Mouse (Mus musculus) CH12.LX (cell line): ENCODE data around the gene Ric8a. TPM values are rescaled to one million over a fixed set of nuclear protein-coding genes. Genes with fewer than 3 reads are reported as not detected.

Experiments
- DNase-seq: peaks from one replicate; pipeline ENCODE4 v3.0.0-alpha.2; 2013; ENCODE audit errors: extremely low read depth
- H3K27ac ChIP-seq: 2 replicates; pipeline ENCODE4 v1.5.1; 2012; ENCODE audit warnings: low read depth, mild to moderate bottlenecking, control low read depth, moderate library complexity; ENCODE audit not compliant: insufficient read depth
- H3K27me3 ChIP-seq: replicated peaks from 2 replicates; pipeline ENCODE3; 2012; ENCODE audit warnings: inconsistent platforms
- H3K36me3 ChIP-seq, 2 experiments: replicated peaks in 1 of 2; 2 replicates each; pipeline versions ENCODE3 to v1.6.1; 2012; ENCODE audit warnings: inconsistent platforms in 1 of 2, low read length in 1 of 2, mild to moderate bottlenecking in 1 of 2, mixed read lengths in 1 of 2, moderate library complexity in 1 of 2; ENCODE audit not compliant: control insufficient read depth in 1 of 2, insufficient read depth in 1 of 2
- H3K4me1 ChIP-seq, 2 experiments: 2 replicates each; pipeline ENCODE4 v1.6.1; 2012; ENCODE audit warnings: inconsistent platforms in 1 of 2, moderate library complexity in 1 of 2; ENCODE audit not compliant: insufficient read depth in 2 of 2, control insufficient read depth in 1 of 2
- H3K4me2 ChIP-seq: 2 replicates; pipeline ENCODE4 v1.6.1; 2012; ENCODE audit warnings: low read depth, mild to moderate bottlenecking, control low read depth; ENCODE audit not compliant: poor library complexity, insufficient read depth, severe bottlenecking
- H3K4me3 ChIP-seq, 3 experiments: fragments of 150-350 bp in 1 of 3; sonication (generic) in 1 of 3; replicated peaks in 1 of 3; 2 replicates each; pipeline versions ENCODE3 to v1.5.1; 2011 to 2012; ENCODE audit warnings: low read depth in 2 of 3, low read length in 2 of 3, mild to moderate bottlenecking in 2 of 3, moderate library complexity in 2 of 3, control low read depth in 1 of 3, improper control_type of control experiment in 1 of 3, inconsistent platforms in 1 of 3, mixed read lengths in 1 of 3; ENCODE audit not compliant: poor library complexity in 1 of 3
- H3K79me2 ChIP-seq: replicated peaks from 2 replicates; pipeline ENCODE4 v1.6.1; 2012; ENCODE audit warnings: mild to moderate bottlenecking, moderate library complexity; ENCODE audit not compliant: control insufficient read depth, poor library complexity, insufficient read depth, severe bottlenecking; ENCODE audit errors: extremely low read depth
- H3K9ac ChIP-seq: 2 replicates; pipeline ENCODE4 v1.6.1; 2012; ENCODE audit warnings: low read depth, mild to moderate bottlenecking, control low read depth, moderate library complexity; ENCODE audit not compliant: insufficient read depth
- H3K9me3 ChIP-seq: replicated peaks from 2 replicates; pipeline ENCODE3; 2012; ENCODE audit warnings: low read length, inconsistent platforms, mixed read lengths
- ELF1 ChIP-seq: IDR thresholded peaks from 2 replicates; pipeline ENCODE4 v1.6.1; 2014; ENCODE audit warnings: low read depth, mild to moderate bottlenecking, inconsistent platforms, low read length, improper control_type of control experiment
- GABPA ChIP-seq: IDR thresholded peaks from 2 replicates; pipeline ENCODE4 v1.6.1; 2012; ENCODE audit warnings: low read depth, low read length, improper control_type of control experiment, inconsistent platforms; ENCODE audit not compliant: insufficient replicate concordance
- IRF4 ChIP-seq: IDR thresholded peaks from 2 replicates; pipeline ENCODE4 v1.6.1; 2014; ENCODE audit warnings: low read depth, mild to moderate bottlenecking, inconsistent platforms, low read length, improper control_type of control experiment
- JUN ChIP-seq: IDR thresholded peaks from 2 replicates; pipeline ENCODE4 v1.6.1; 2011; ENCODE audit warnings: low read depth, mild to moderate bottlenecking, low read length, improper control_type of control experiment, moderate library complexity; ENCODE audit not compliant: insufficient read depth
- JUND ChIP-seq: conservative IDR thresholded peaks from 2 replicates; pipeline ENCODE4 v1.6.1; 2011; ENCODE audit warnings: low read depth, low read length, improper control_type of control experiment
- KAT2A ChIP-seq: IDR thresholded peaks from 2 replicates; pipeline ENCODE4 v1.6.1; 2012; ENCODE audit warnings: low read length, improper control_type of control experiment, inconsistent platforms; ENCODE audit not compliant: insufficient replicate concordance
- MAZ ChIP-seq: IDR thresholded peaks from 2 replicates; pipeline ENCODE4 v1.6.1; 2012; ENCODE audit warnings: low read depth, mild to moderate bottlenecking, inconsistent platforms, low read length, improper control_type of control experiment, moderate library complexity
- MXI1 ChIP-seq: IDR thresholded peaks from 2 replicates; pipeline ENCODE4 v1.6.1; 2011; ENCODE audit warnings: mild to moderate bottlenecking, low read depth, low read length, improper control_type of control experiment
- MYC ChIP-seq: IDR thresholded peaks from 2 replicates; pipeline ENCODE4 v1.6.1; 2011; ENCODE audit warnings: low read depth, mild to moderate bottlenecking, improper control_type of control experiment, low read length
- NELFE ChIP-seq: IDR thresholded peaks from 2 replicates; pipeline ENCODE4 v1.6.1; 2011; ENCODE audit warnings: low read depth, low read length, improper control_type of control experiment
- NRF1 ChIP-seq: IDR thresholded peaks from 2 replicates; pipeline ENCODE4 v1.6.1; 2014; ENCODE audit warnings: low read depth, mild to moderate bottlenecking, inconsistent platforms, low read length, improper control_type of control experiment, moderate library complexity
- POLR2A ChIP-seq: IDR thresholded peaks from 2 replicates; pipeline ENCODE4 v1.6.1; 2011; ENCODE audit warnings: low read depth, mild to moderate bottlenecking, improper control_type of control experiment, low read length
- POLR2AphosphoS2 ChIP-seq: IDR thresholded peaks from 2 replicates; pipeline ENCODE4 v1.6.1; 2011; ENCODE audit warnings: low read depth, low read length, improper control_type of control experiment
- RAD21 ChIP-seq: IDR thresholded peaks from 2 replicates; pipeline ENCODE4 v1.6.1; 2011; ENCODE audit warnings: low read depth, mild to moderate bottlenecking, low read length, improper control_type of control experiment, moderate library complexity
- RCOR1 ChIP-seq: conservative IDR thresholded peaks from 2 replicates; pipeline ENCODE4 v1.6.1; 2012; ENCODE audit warnings: low read depth, mild to moderate bottlenecking, inconsistent platforms, low read length, improper control_type of control experiment
- SIN3A ChIP-seq: IDR thresholded peaks from 2 replicates; pipeline ENCODE4 v1.6.1; 2012; ENCODE audit warnings: low read length, improper control_type of control experiment, inconsistent platforms
- SMC3 ChIP-seq: IDR thresholded peaks from 2 replicates; pipeline ENCODE4 v1.6.1; 2011; ENCODE audit warnings: low read depth, low read length, improper control_type of control experiment
- UBTF ChIP-seq: IDR thresholded peaks from 2 replicates; pipeline ENCODE4 v1.6.1; 2012; ENCODE audit warnings: low read depth, mild to moderate bottlenecking, inconsistent platforms, low read length, improper control_type of control experiment, moderate library complexity
- USF1 ChIP-seq: IDR thresholded peaks from 2 replicates; pipeline ENCODE4 v1.6.1; 2014; ENCODE audit warnings: low read depth, mild to moderate bottlenecking, inconsistent platforms, low read length, improper control_type of control experiment
- ZC3H11A ChIP-seq: IDR thresholded peaks from 2 replicates; pipeline ENCODE4 v1.6.1; 2012; ENCODE audit warnings: low read depth, mild to moderate bottlenecking, inconsistent platforms, low read length, improper control_type of control experiment
- dilution Hi-C: fragments of 300-500 bp; cut with MboI; formaldehyde crosslinking; loops from 2 replicates; pipeline ENCODE4 v1.14.3; 2020; ENCODE audit warnings: low sequenced_read_pairs; ENCODE audit not compliant: extremely low pct_unique_long_range_greater_than_20kb, extremely low pct_ligation_motif_present
- in situ Hi-C: fragments of 300-500 bp; cut with MboI; formaldehyde crosslinking; loops from 3 replicates; pipeline ENCODE4 v1.14.3; 2019; ENCODE audit warnings: low sequenced_read_pairs, low pct_ligation_motif_present, low pct_unique_long_range_greater_than_20kb, mixed read lengths
- polyA plus RNA-seq: library from polyadenylated mRNA; unstranded; fragments of >175 nt; gene quantifications from 2 replicates; pipeline ENCODE4 v1.2.1, GENCODE M21; 2012; ENCODE audit warnings: low read depth; ENCODE audit not compliant: insufficient read length
- total RNA-seq, 2 experiments: library from RNA; depleted of rRNA; stranded (reverse); fragments of 300-350 nt in 1 of 2; fragments of >200 nt in 1 of 2; gene quantifications; 2 replicates each; pipeline ENCODE4 v1.2.3; 2012 to 2014

Gene Ric8a
- total and polyA plus RNA-seq, 3 experiments = 54.2 to 80.9 (median 61.9) TPM

- dilution Hi-C loops (no loop called here), in situ Hi-C loops (loop anchor here (25.0 kb wide), 1 partner anchor 748 kb away; the partner anchor contains the start of genes Caly and Prap1)
- no peak for TF ChIP-seq SIN3A
- no peak for TF ChIP-seq GABPA
- TF ChIP-seq KAT2A = no peak
- TF ChIP-seq RAD21 = no peak
- no peak for TF ChIP-seq JUND
- no peaks in the 10 kb centered on the region for H3K9me3 ChIP-seq
- no peak within 1 kb of the TSS for H3K4me2 ChIP-seq
- H3K79me2 ChIP-seq = no peaks in the 10 kb centered on the region
- DNase-seq = no peak
- no peak within 1 kb of the TSS for H3K27ac ChIP-seq
- H3K36me3 ChIP-seq = no peaks in the 10 kb centered on the region
- H3K4me1 ChIP-seq = no peaks in the 10 kb centered on the region
- H3K9ac ChIP-seq = no peak within 1 kb of the TSS
- no peak within 1 kb of the TSS for H3K4me3 ChIP-seq
- H3K27me3 ChIP-seq = peaks cover 80% of the 10 kb centered on the region
Measured at GRCm38 (mm10) chr7:140834968-140835757, 21.6 kb upstream of the Ric8a start, which contains the start of gene Urah. Gene Urah, plus strand, starts transcription at chr7:140835018.

DNA sequence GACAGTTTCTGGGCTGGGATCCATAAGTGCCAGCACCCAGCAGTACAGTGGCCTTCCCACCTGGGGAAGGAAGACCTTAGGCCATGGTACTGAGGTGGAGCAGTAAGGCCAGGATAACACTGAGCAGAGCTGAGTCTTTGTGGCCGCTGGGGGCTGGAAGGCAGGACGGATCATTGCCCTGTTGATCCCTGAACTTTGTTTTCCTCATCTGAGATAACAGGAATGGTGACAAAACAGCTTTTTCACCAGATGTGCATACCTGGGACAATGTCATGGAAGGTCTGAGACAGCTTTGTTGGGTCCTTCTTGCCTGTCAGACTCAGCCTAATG is 21.0 kb upstream of the Ric8a start:
- Histone ChIP-seq H3K4me1 (no peaks in the 10 kb centered on the region), H3K4me3 (no peak overlapping the region), H3K9ac (no peak overlapping the region), H3K27ac (no peak overlapping the region), H3K79me2 (no peaks in the 10 kb centered on the region), H3K36me3 (no peaks in the 10 kb centered on the region), H3K27me3 (peaks cover 79% of the 10 kb centered on the region), H3K4me2 (no peak overlapping the region), H3K9me3 (no peaks in the 10 kb centered on the region)
- dilution Hi-C loops (no loop called here), in situ Hi-C loops (loop anchor here (25.0 kb wide), 1 partner anchor 748 kb away; the partner anchor contains the start of genes Caly and Prap1)
- DNase-seq = no peak
- TF ChIP-seq ZC3H11A (no peak), IRF4 (no peak), ELF1 (no peak), SMC3 (no peak), MAZ (no peak), SIN3A (no peak), POLR2A (no peak), NRF1 (no peak), NELFE (no peak), RCOR1 (no peak), MYC (no peak), USF1 (no peak), UBTF (no peak), MXI1 (no peak), POLR2AphosphoS2 (no peak), JUN (no peak)
- TF ChIP-seq, all 38 proteins: peak for 0
